Mouse (Mus musculus): ENCODE data around the gene Nol10. TPM values are rescaled to one million over a fixed set of nuclear protein-coding genes. Genes with fewer than 3 reads are reported as not detected.
A peak's percentile ranks its signal among the peaks of the same experiment; 100 is the strongest.

Nol10 gene
- total RNA-seq, 1 experiment from 2014 or later = 16.1 TPM

DNA sequence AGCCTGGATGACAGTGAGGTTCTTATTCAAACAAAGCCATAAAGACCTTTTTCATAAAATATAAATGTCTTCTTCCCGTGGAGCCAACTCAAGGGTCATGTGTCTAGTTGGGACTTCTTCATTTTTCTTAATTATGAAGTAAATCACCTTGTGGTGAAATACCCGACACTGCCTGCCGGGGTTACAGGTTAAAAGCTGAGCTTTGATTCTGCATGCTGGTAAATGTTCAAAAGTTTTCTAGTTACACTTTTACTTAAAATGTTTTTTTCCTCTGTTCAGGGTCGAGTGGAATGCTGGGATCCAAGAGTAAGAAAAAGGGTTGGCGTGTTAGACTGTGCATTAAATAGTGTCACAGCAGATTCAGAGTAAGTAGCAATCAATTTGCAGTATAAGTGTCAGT is 14.1 kb downstream of the Nol10 start:
- no peak for DNase-seq

GRCm38 (mm10) chr12:17366981-17367380 is 18.7 kb downstream of the Nol10 start:
- DNase-seq = peak; percentile 78

DNA sequence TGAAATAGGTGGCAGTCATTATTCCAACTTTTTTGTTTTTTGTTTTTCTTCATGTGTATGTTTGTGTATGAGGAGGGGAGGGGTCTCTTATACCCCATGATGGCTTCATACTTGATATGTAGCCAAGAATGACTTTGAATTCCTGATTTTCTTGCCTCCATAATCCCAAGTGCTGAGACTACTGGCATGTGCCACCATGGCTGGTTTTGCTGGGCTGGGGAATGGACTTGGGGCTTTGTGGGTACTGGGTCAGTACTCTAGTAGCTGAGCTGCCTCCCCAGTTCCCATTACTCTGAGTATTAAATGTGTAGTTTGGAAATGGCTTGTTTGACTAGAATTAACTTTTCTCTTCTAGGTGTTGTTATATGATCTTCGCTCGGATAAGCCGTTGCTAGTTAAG is 20.9 kb downstream of the Nol10 start:
- DNase-seq = no peak

DNA sequence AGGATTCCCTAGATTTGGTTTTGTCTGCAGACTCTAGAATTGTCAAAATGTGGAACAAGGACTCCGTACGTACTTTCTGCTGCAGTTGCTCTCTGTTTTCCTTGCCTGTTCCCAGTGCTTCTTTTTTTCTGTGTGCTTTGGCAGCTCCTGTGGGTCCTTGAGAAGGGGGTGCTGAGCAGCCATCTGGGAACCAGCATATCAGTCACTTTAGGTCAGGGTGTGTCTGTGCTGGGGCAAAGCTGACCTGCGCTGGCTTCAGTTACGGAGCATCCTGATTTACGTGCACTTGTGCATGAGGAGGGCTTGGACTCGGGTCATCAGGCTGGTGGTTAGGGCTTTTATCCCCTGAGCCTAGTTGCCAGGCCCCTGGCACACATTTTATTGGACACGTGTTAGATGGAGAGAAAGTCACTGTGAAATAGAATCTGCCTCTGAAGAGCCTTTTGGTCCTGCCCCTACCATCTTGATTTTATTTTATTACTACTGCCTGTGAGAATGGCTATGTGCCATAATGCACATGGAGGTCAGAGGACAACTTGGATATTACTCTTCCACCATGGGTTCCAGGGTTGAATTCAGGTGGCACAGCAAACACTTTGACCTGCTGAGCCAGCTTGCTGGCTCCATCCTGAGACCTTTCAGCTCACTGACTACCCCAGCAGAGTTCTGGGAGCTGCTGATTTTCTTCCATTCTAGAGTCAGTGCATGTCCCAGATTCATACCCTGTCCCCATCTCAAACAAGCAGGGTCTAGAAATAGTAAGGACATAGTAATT is 21.5 kb downstream of the Nol10 start:
- no peak for DNase-seq

DNA sequence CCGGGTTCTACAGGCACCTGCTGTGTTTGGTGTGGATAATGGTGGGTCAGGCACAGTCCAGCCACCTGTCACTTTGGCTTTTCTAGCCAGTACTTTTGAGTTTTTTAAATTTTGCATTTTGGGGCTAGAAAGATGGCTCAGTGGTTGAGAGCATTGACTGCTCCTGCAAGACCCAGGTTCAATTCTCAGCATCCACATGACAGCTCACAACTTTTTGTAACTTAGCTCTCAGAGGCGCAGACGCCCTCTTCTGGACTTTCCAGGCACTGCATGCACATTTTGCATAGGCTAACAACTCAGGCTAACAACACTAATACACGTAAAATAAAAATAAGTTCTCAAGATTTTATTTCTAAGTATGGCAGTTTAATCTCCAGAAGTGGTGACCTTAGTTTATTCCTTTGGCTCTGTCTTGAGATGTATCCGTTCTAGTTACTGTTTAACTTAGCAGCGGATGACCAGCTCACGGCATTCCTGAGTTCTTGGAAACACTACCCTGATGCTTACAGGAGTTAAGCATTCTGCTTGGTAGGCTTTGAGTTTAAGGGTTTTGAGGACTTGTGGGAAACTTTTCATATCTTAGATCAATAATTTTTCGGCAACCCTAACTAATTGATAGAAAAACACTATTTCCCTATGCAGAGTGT is 23.5 kb downstream of the Nol10 start:
- no peak for DNase-seq

GRCm38 (mm10) chr12:17372696-17373095 is 24.4 kb downstream of the Nol10 start:
- no peak for DNase-seq

DNA sequence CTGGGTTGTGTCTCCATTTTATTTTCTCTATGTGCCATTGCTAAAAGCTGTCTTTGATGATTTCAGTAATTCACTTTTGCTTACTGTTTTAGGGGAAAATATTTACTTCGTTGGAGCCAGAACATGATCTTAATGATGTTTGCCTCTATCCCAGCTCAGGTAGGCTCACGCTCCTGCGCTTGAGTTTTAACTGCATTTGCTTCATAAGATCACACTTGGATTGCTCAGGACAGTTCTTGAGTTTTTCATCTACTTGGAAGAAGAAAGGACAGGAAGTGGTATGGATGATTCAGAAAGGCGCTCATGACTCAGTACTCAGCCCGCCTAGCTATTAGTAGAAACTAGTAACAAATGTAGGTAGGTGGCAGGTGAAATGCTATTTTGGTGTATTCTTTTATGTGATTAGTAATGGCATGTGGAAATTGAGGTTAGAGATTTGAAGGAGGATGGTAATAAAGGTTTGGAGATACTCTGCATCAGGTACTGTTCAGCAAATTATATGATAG is 25.3 kb downstream of the Nol10 start:
- no peak for DNase-seq

- DNase-seq = no peak
Observed at GRCm38 (mm10) chr12:17375243-17375642, 27.0 kb downstream of the Nol10 start.

- no peak for DNase-seq
Observed at GRCm38 (mm10) chr12:17376521-17376920, 28.3 kb downstream of the Nol10 start.

- no peak for DNase-seq
Observed at GRCm38 (mm10) chr12:17380991-17381390, 32.7 kb downstream of the Nol10 start.

GRCm38 (mm10) chr12:17382759-17383158 is 34.5 kb downstream of the Nol10 start:
- no peak for DNase-seq

DNA sequence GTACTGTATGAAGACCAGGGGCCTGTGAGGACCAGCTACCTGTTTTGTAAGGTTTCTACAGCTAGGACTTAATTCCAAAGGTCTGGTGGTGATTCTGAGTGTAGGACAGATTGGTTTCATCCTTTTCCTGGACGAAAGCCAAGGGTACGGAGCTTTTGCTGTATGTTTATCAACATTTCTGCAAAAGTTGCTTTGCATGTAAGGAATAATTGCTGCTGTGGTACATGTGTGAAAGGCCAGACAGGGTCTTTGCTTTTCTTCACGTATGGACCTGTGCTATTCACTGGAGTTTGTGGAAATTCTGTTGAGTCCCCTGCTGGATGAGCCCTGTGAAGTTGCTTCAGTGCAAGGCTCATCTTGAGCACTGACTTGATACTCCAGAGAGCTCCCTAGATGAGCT is 38.6 kb downstream of the Nol10 start:
- no peak for DNase-seq

DNA sequence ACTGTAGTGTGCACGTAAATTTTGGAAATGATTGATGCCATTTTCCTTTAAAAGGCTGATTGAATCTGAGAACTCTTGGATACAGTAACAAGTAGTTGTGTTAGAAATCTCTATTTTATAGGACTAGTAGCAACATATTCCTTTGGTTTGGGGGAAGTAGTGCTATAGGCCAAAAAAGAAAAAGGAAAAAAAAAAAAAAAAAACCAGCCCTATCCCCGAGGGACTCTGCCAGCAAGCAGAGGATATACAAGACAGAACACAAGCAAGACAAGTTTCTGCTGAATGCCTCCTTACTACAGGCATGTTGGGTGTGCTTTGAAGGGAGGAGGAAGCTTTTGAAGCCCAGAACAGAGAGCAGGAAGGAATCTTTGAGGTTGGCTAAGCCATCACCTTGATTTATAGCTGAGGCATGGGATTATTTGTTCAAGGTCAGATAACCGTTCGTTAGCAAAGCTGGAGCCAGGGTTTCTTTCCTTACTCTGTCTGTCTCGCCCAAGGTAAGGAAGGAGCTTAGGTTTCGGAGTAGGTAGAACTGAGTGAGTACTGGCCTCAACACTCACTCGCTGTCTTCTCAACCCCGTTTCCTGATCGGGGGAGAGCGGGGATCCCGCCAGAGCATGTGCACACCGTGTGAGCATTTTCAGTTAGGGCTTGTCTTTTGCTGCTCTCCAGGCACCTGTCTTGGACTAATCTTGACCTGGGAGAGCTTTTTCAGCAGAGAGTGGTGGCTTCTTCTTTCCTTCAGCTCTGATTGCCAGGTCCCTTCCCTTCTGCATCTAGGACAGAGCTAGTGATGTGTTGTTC is 39.3 kb downstream of the Nol10 start:
- DNase-seq = no peak

GRCm38 (mm10) chr12:17388136-17388437 is 39.8 kb downstream of the Nol10 start:
- DNase-seq = no peak

GRCm38 (mm10) chr12:17390036-17390435 is 41.8 kb downstream of the Nol10 start:
- DNase-seq = no peak

DNA sequence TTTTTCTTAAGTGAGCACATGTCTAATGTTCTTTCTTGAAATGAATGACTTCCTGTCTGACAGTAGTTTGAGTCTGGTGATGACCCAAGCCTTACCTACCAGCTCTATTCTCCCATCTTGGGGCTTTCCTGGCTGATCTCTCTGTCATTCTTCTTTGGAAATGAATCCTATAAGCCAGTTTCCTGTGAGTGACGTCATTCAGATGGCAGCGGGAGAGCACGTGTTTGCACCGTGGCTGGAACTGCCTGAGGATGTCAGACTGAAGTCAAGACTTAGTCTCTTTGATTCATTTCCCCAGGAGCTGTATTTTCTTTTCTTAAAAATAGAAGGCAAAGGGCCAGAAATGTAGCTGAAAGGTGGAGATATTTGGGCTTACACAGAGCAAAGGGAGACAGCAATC is 42.3 kb downstream of the Nol10 start:
- DNase-seq = no peak

DNA sequence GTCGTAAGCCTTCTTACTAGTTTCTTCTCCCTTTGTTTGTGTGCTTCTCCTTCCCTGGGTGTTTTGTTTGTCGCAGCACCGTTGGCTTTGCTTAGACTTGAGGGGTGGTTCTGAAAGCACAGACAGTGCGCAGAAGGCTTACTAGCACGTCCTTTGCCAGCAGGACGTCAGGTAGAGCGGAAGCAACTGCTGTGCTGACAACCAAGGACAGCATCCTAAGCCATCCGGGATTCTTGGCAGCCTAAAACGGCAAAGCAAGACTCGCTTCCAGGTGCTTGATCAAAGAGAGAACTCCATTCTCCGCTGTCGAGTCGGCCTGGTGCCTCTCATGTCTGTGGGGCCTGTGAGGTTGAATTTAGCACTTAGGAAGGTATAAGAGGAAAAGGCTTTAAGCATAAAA is 44.9 kb downstream of the Nol10 start:
- DNase-seq = no peak

- no peak for DNase-seq
Observed at GRCm38 (mm10) chr12:17397150-17397549, 48.9 kb downstream of the Nol10 start.

DNA sequence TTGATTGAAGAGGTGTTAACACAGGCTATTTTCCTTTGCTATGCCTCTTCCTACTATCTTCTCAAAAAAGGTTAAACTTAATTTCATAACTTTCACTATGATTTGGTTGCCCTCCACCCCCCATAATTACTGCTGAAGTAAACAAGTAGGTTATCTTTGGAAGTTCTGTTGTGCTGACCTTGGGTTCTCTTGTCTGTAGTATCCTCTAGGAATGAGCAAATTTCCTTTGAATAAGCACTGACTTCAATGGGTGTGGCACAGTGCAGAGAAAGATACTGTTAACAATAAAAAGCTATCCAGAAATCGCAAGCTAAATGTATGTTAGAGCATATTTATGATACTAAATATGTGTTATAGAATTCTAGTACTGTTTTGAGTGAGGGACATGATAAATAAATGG is 53.2 kb downstream of the Nol10 start:
- DNase-seq = no peak

- DNase-seq = no peak
Observed at GRCm38 (mm10) chr12:17402116-17402515, 53.9 kb downstream of the Nol10 start.

GRCm38 (mm10) chr12:17403998-17404397 is 55.7 kb downstream of the Nol10 start:
- no peak for DNase-seq

GRCm38 (mm10) chr12:17406825-17407224 is 58.6 kb downstream of the Nol10 start:
- no peak for DNase-seq

DNA sequence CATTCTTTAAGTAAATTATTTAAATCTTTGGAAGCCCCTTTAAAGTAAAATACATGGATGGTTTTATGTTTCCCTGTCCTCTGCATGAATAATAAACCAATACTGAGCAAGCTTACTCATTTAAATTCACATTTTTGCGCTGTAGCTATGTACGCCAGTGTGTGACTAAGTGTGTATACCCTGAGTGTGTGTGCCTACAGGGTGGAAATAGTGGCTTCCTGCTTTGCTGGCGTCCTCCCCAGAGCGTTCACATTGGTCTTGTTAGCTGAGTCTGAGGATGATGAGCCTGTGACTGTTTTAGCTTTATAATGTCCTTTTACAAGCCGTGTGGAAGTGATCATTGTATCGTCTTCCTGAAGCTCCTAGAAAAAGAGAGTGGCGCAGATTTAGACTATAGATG is 60.1 kb downstream of the Nol10 start:
- DNase-seq = no peak

Data from adrenal gland, postnatal 25 days (tissue).